Comparison of ENCODE assay signal across 9 mouse cellular contexts in genomic region chr8:84981644-84982498, GRCm38 (mm10). TPM values are rescaled to one million over a fixed set of nuclear protein-coding genes. Genes with fewer than 3 reads are reported as not detected.
DNase-seq lines count a peak whose midpoint lies in the region; ATAC-seq and TF ChIP-seq lines count a peak whose summit lies in the region.
"Had no signal": no experiment of that assay in that cellular context is flagged by ENCODE, and none has a peak within 500 bp of the region (broad histone marks: within the 10 kb centered on the region; RNA-seq: fewer than 3 reads in every experiment).

No protein-coding gene starts in this region.

- peaks cover 49% of the 10 kb centered on the region for H3K4me1 ChIP-seq in bone marrow macrophage, adult 2 months (ENCODE audit: control insufficient read depth, insufficient read depth, low read length)
- H3K4me1 ChIP-seq in kidney, embryonic 15.5 days = peaks cover 84% of the 10 kb centered on the region
- H3K4me1 ChIP-seq in forebrain, embryonic 13.5 days = peaks cover 66% of the 10 kb centered on the region

- H3K27ac ChIP-seq in layer of hippocampus, adult 2 months = peak overlapping the region; percentile 99; the same call in 1 of the 2 replicates
- H3K27ac ChIP-seq in bone marrow macrophage, adult 2 months (ENCODE audit: insufficient read depth, low read depth, low read length) = peak overlapping the region; percentile 94
- H3K27ac ChIP-seq in kidney, embryonic 15.5 days = peak overlapping the region; percentile 87
- H3K27ac ChIP-seq in forebrain, embryonic 13.5 days = no peak overlapping the region

- 0 out of 2 replicates have a peak overlapping the region, but pooled peaks have one; percentile 6 for H3K4me2 ChIP-seq in kidney, embryonic 15.5 days
- H3K4me2 ChIP-seq in forebrain, embryonic 13.5 days = no peak overlapping the region

- no peak for ATAC-seq in kidney, embryonic 15.5 days (replicated peaks; ENCODE audit: low FRiP score)
- ATAC-seq in activated CD4-positive, CD25-positive, alpha-beta regulatory T cell, adult 4 months = no peak
- ATAC-seq in forebrain, embryonic 13.5 days = no peak

- no peak for TF ChIP-seq POLR2A in bone marrow macrophage, adult 2 months (IDR thresholded peaks at IDR 0.05; ENCODE audit: borderline replicate concordance, low read depth, low read length)

- H3K27me3 ChIP-seq in kidney, embryonic 15.5 days = peaks cover 23% of the 10 kb centered on the region
- H3K27me3 ChIP-seq in forebrain, embryonic 13.5 days = peaks cover 76% of the 10 kb centered on the region

- no peak for TF ChIP-seq CTCF in layer of hippocampus, adult 2 months (conservative IDR thresholded peaks at IDR 0.05)
- TF ChIP-seq CTCF in bone marrow macrophage, adult 2 months (IDR thresholded peaks at IDR 0.05; ENCODE audit: low read depth, low read length) = no peak

- H3K9ac ChIP-seq in kidney, embryonic 15.5 days = no peak overlapping the region
- H3K9ac ChIP-seq in forebrain, embryonic 13.5 days = no peak overlapping the region

- DNase-seq in layer of hippocampus, adult 2 months (ENCODE audit: low spot score in 2 of 2) = no peak
- DNase-seq in layer of hippocampus, postnatal 10 days (ENCODE audit: low spot score in 2 of 2) = no peak
- peak; percentile 63 to 81 for DNase-seq in lung, postnatal 4 days
- DNase-seq in embryo, embryonic 11 days = no peak

- H3K9me3 ChIP-seq in kidney, embryonic 15.5 days (replicated peaks) = no peaks in the 10 kb centered on the region
- no peaks in the 10 kb centered on the region for H3K9me3 ChIP-seq in forebrain, embryonic 13.5 days (replicated peaks)

- 75% methylated on average over 15 of the region's 15 CpGs for WGBS in kidney, embryonic 15.5 days
- 80% methylated on average over 15 of the region's 15 CpGs for WGBS in forebrain, embryonic 13.5 days

- no peak overlapping the region for H3K4me3 ChIP-seq in layer of hippocampus, adult 2 months
- H3K4me3 ChIP-seq in bone marrow macrophage, adult 2 months (ENCODE audit: insufficient read depth, low read length) = peak overlapping the region; percentile 18
- H3K4me3 ChIP-seq in kidney, embryonic 15.5 days (replicated peaks) = no peak overlapping the region
- no peak overlapping the region for H3K4me3 ChIP-seq in forebrain, embryonic 13.5 days

- no peaks in the 10 kb centered on the region for H3K36me3 ChIP-seq in kidney, embryonic 15.5 days
- H3K36me3 ChIP-seq in forebrain, embryonic 13.5 days (ENCODE audit: poor library complexity, severe bottlenecking) = no peaks in the 10 kb centered on the region

RNA-seq across cellular contexts. Expression of gene Junb, which starts 3.4 kb away (rescaled TPM):
- 10 to 100 TPM; 57.7 to 63.0 TPM for total RNA-seq in layer of hippocampus, adult 2 months (2021)
- total RNA-seq in layer of hippocampus, postnatal 10 days (2021) = 10 to 100 TPM; 33.7 to 34.2 TPM
- polyA plus RNA-seq in bone marrow macrophage, adult 2 months (2012; ENCODE audit: insufficient read depth, insufficient read length, missing spikeins) = 71.1 and 80.8 TPM in 2 replicates
- 9.6 TPM in 2 replicates for polyA plus RNA-seq in kidney, embryonic 15.5 days (2015; fragmentation: Nextera tagmentation; extraction: Ambion mirVana)
- polyA plus RNA-seq in activated CD4-positive, CD25-positive, alpha-beta regulatory T cell, adult 4 months (2017; shearing (Covaris generic)) = 10 to 100 TPM; 28.9 to 30.5 TPM
- polyA plus RNA-seq in forebrain, embryonic 13.5 days (2015; fragmentation: Nextera tagmentation; extraction: Ambion mirVana) = 3.4 and 4.2 TPM in 2 replicates

RNA-seq across cellular contexts. Expression of gene Hook2, which starts 8.5 kb away (rescaled TPM):
- total RNA-seq in layer of hippocampus, adult 2 months (2021) = 1 to 10 TPM; 9.2 to 10.0 TPM
- total RNA-seq in layer of hippocampus, postnatal 10 days (2021) = 10 to 100 TPM; 14.5 to 15.1 TPM
- polyA plus RNA-seq in bone marrow macrophage, adult 2 months (2012; ENCODE audit: insufficient read depth, insufficient read length, missing spikeins) = 14.5 and 17.4 TPM in 2 replicates
- polyA plus RNA-seq in kidney, embryonic 15.5 days (2015; fragmentation: Nextera tagmentation; extraction: Ambion mirVana) = 25.3 and 27.0 TPM in 2 replicates
- polyA plus RNA-seq in activated CD4-positive, CD25-positive, alpha-beta regulatory T cell, adult 4 months (2017; shearing (Covaris generic)) = 1 to 10 TPM; 2.6 to 3.0 TPM
- polyA plus RNA-seq in forebrain, embryonic 13.5 days (2015; fragmentation: Nextera tagmentation; extraction: Ambion mirVana) = 16.8 and 21.5 TPM in 2 replicates

RNA-seq across cellular contexts. Expression of gene Rnaseh2a, which starts 12.3 kb away (rescaled TPM):
- total RNA-seq in layer of hippocampus, adult 2 months (2021) = 10 to 100 TPM; 43.0 to 46.9 TPM
- total RNA-seq in layer of hippocampus, postnatal 10 days (2021) = 10 to 100 TPM; 36.8 to 44.3 TPM
- polyA plus RNA-seq in bone marrow macrophage, adult 2 months (2012; ENCODE audit: insufficient read depth, insufficient read length, missing spikeins) = 39.8 and 40.7 TPM in 2 replicates
- 125 and 129 TPM in 2 replicates for polyA plus RNA-seq in kidney, embryonic 15.5 days (2015; fragmentation: Nextera tagmentation; extraction: Ambion mirVana)
- 10 to 100 TPM; 68.9 to 91.0 TPM for polyA plus RNA-seq in activated CD4-positive, CD25-positive, alpha-beta regulatory T cell, adult 4 months (2017; shearing (Covaris generic))
- polyA plus RNA-seq in forebrain, embryonic 13.5 days (2015; fragmentation: Nextera tagmentation; extraction: Ambion mirVana) = 119 and 124 TPM in 2 replicates

RNA-seq across cellular contexts. Expression of gene Prdx2, which starts 12.5 kb away (rescaled TPM):
- 100 to 1,000 TPM; 323 to 345 TPM for total RNA-seq in layer of hippocampus, adult 2 months (2021)
- total RNA-seq in layer of hippocampus, postnatal 10 days (2021) = 100 to 1,000 TPM; 492 to 505 TPM
- polyA plus RNA-seq in bone marrow macrophage, adult 2 months (2012; ENCODE audit: insufficient read depth, insufficient read length, missing spikeins) = 267 and 279 TPM in 2 replicates
- polyA plus RNA-seq in kidney, embryonic 15.5 days (2015; fragmentation: Nextera tagmentation; extraction: Ambion mirVana) = 808 and 824 TPM in 2 replicates
- polyA plus RNA-seq in activated CD4-positive, CD25-positive, alpha-beta regulatory T cell, adult 4 months (2017; shearing (Covaris generic)) = 100 to 1,000 TPM; 246 to 312 TPM
- 1,640 and 1,662 TPM in 2 replicates for polyA plus RNA-seq in forebrain, embryonic 13.5 days (2015; fragmentation: Nextera tagmentation; extraction: Ambion mirVana)

RNA-seq across cellular contexts. Expression of gene Gm49661, which starts 12.6 kb away (rescaled TPM):
- total RNA-seq in layer of hippocampus, adult 2 months (2021) = not detected
- not detected for total RNA-seq in layer of hippocampus, postnatal 10 days (2021)
- polyA plus RNA-seq in bone marrow macrophage, adult 2 months (2012; ENCODE audit: insufficient read depth, insufficient read length, missing spikeins) = not detected in 2 replicates
- not detected in 2 replicates for polyA plus RNA-seq in kidney, embryonic 15.5 days (2015; fragmentation: Nextera tagmentation; extraction: Ambion mirVana)
- not detected for polyA plus RNA-seq in activated CD4-positive, CD25-positive, alpha-beta regulatory T cell, adult 4 months (2017; shearing (Covaris generic))
- polyA plus RNA-seq in forebrain, embryonic 13.5 days (2015; fragmentation: Nextera tagmentation; extraction: Ambion mirVana) = not detected in 2 replicates
- total RNA-seq: liver, adult 2 months had no signal

Comparison
In these comparisons a context has a peak if more than half of its experiments do, and no peak if none do; other contexts are left out.
1. DNase-seq: peak in lung, postnatal 4 days (2 of 2); none in layer of hippocampus, adult 2 months (0 of 2), layer of hippocampus, postnatal 10 days (0 of 2) and embryo, embryonic 11 days (single experiment).